Mouse (Mus musculus) MEL (cell line): Measurements from ENCODE around the gene Aym1. TPM values are rescaled to one million over a fixed set of nuclear protein-coding genes. Genes with fewer than 3 reads are reported as not detected.

Experiments
- DNase-seq: peaks from one replicate; pipeline ENCODE4 v3.0.0; 2011; ENCODE audit warnings: low read depth, low spot score
- H3K27ac ChIP-seq: 2 replicates; pipeline ENCODE4 v1.5.1; 2012; ENCODE audit warnings: low read depth, mild to moderate bottlenecking, control low read depth, low read length, moderate library complexity; ENCODE audit not compliant: control insufficient read depth
- H3K27me3 ChIP-seq, 2 experiments: fragments of 150-350 bp in 1 of 2; sonication (generic) in 1 of 2; 2 replicates each; pipeline ENCODE4 v1.6.1; 2012; ENCODE audit warnings: low read length in 2 of 2, mild to moderate bottlenecking in 2 of 2, improper control_type of control experiment in 1 of 2, moderate library complexity in 1 of 2; ENCODE audit not compliant: insufficient read depth in 2 of 2, control insufficient read depth in 1 of 2
- H3K36me3 ChIP-seq, 2 experiments: 2 replicates each; pipeline ENCODE4 v1.6.1; 2012 to 2014; ENCODE audit warnings: low read length in 2 of 2, improper control_type of control experiment in 1 of 2, inconsistent platforms in 1 of 2, mild to moderate bottlenecking in 1 of 2; ENCODE audit not compliant: insufficient read depth in 2 of 2, control insufficient read depth in 1 of 2
- H3K4me1 ChIP-seq, 2 experiments: fragments of 150-350 bp in 1 of 2; sonication (generic) in 1 of 2; 2 replicates each; pipeline ENCODE4 v1.6.1; 2012; ENCODE audit warnings: low read length in 2 of 2, improper control_type of control experiment in 1 of 2, mild to moderate bottlenecking in 1 of 2; ENCODE audit not compliant: insufficient read depth in 2 of 2, control insufficient read depth in 1 of 2
- H3K4me3 ChIP-seq, 2 experiments: fragments of 150-350 bp in 1 of 2; sonication (generic) in 1 of 2; 2 replicates each; pipeline ENCODE4 v1.5.1; 2012; ENCODE audit warnings: low read depth in 2 of 2, low read length in 2 of 2, mild to moderate bottlenecking in 2 of 2, moderate library complexity in 2 of 2, control low read depth in 1 of 2, improper control_type of control experiment in 1 of 2; ENCODE audit not compliant: control insufficient read depth in 1 of 2, insufficient read depth in 1 of 2
- H3K79me2 ChIP-seq: 2 replicates; pipeline ENCODE4 v1.6.1; 2012; ENCODE audit warnings: mild to moderate bottlenecking, low read length, moderate library complexity; ENCODE audit not compliant: control insufficient read depth, poor library complexity, insufficient read depth
- H3K9ac ChIP-seq: 2 replicates; pipeline ENCODE4 v1.6.1; 2012; ENCODE audit warnings: low read depth, mild to moderate bottlenecking, control low read depth, low read length, moderate library complexity; ENCODE audit not compliant: control insufficient read depth, poor library complexity, severe bottlenecking
- H3K9me3 ChIP-seq: fragments of 150-350 bp; sonication (generic); replicated peaks from 2 replicates; pipeline ENCODE4 v1.6.1; 2012; ENCODE audit warnings: mild to moderate bottlenecking, low read length, improper control_type of control experiment, moderate library complexity; ENCODE audit not compliant: insufficient read depth
- CTCF ChIP-seq, 3 experiments: IDR thresholded peaks in 2 of 3; conservative IDR thresholded peaks in 1 of 3; 2 replicates each; pipeline ENCODE4 v1.5.1; 2011 to 2012; ENCODE audit warnings: low read length in 3 of 3, low read depth in 2 of 3, mild to moderate bottlenecking in 2 of 3, improper control_type of control experiment in 1 of 3, inconsistent platforms in 1 of 3, mixed read lengths in 1 of 3, moderate library complexity in 1 of 3; ENCODE audit not compliant: control insufficient read depth in 1 of 3, insufficient read depth in 1 of 3, poor library complexity in 1 of 3, severe bottlenecking in 1 of 3
- GATA1 ChIP-seq: IDR thresholded peaks from 2 replicates; pipeline ENCODE4 v1.6.1; 2011; ENCODE audit warnings: low read depth, low read length, improper control_type of control experiment
- HCFC1 ChIP-seq: IDR thresholded peaks from 2 replicates; pipeline ENCODE4 v1.6.1; 2012; ENCODE audit warnings: low read depth, mild to moderate bottlenecking, inconsistent platforms, low read length, improper control_type of control experiment, moderate library complexity
- MAFK ChIP-seq: IDR thresholded peaks from 2 replicates; pipeline ENCODE4 v1.6.1; 2011; ENCODE audit warnings: low read depth, mild to moderate bottlenecking, low read length, improper control_type of control experiment, borderline replicate concordance
- MEF2A ChIP-seq: IDR thresholded peaks from 2 replicates; pipeline ENCODE4 v1.6.1; 2014; ENCODE audit warnings: low read depth, mild to moderate bottlenecking, inconsistent platforms, low read length, improper control_type of control experiment; ENCODE audit not compliant: poor library complexity, insufficient replicate concordance, severe bottlenecking; ENCODE audit errors: extremely low read depth
- MXI1 ChIP-seq: IDR thresholded peaks from 2 replicates; pipeline ENCODE4 v1.6.1; 2011; ENCODE audit warnings: mild to moderate bottlenecking, low read depth, low read length, improper control_type of control experiment
- MYB ChIP-seq: IDR thresholded peaks from 2 replicates; pipeline ENCODE4 v1.6.1; 2011; ENCODE audit warnings: mild to moderate bottlenecking, low read depth, low read length, improper control_type of control experiment
- MYC ChIP-seq: IDR thresholded peaks from 2 replicates; pipeline ENCODE4 v1.6.1; 2011; ENCODE audit warnings: low read depth, mild to moderate bottlenecking, low read length, improper control_type of control experiment, moderate library complexity
- NRF1 ChIP-seq: IDR thresholded peaks from 2 replicates; pipeline ENCODE4 v1.6.1; 2014; ENCODE audit warnings: low read depth, mild to moderate bottlenecking, inconsistent platforms, low read length, improper control_type of control experiment, moderate library complexity; ENCODE audit not compliant: poor library complexity, insufficient read depth, severe bottlenecking
- TAL1 ChIP-seq: IDR thresholded peaks from 2 replicates; pipeline ENCODE4 v1.6.1; 2012; ENCODE audit warnings: mild to moderate bottlenecking, inconsistent platforms, low read length, moderate library complexity, mixed read lengths
- polyA plus RNA-seq, 2 experiments: library from polyadenylated mRNA; stranded (reverse) in 1 of 2; unstranded in 1 of 2; fragments of >175 nt in 1 of 2; fragments of >200 nt in 1 of 2; gene quantifications; 2 replicates each; pipeline versions ENCODE4 v1.2.1 to v1.2.4; 2012; ENCODE audit warnings: low replicate concordance in 2 of 2, low read depth in 1 of 2; ENCODE audit not compliant: insufficient read length in 2 of 2, insufficient read depth in 1 of 2, missing spikeins in 1 of 2
- total RNA-seq: library from RNA; depleted of rRNA; stranded (reverse); fragments of 300-350 nt; gene quantifications from 2 replicates; pipeline ENCODE4 v1.2.3, GENCODE M21; 2012

The Aym1 gene
- total and polyA plus RNA-seq, 3 experiments, result not detected

DNA sequence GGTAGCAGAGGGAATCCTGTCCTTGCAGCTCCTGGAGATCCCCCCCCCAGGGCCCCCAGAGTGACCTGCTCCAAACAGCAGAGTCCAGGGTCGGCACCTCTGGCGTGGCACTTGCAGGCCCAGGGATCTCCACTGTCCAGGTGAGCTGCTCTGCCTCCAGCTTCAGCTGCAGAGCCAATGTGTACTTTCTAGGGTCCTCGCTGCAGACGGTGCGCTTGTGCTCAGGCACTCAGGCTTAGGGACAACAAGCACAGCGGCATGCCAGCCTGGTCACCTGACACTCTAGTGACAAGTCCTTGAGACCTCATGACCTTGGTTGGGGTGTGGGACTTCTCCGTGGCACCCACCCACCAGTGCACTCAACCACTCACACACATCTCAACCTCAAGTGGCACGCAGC is 27.6 kb upstream of the Aym1 start:
- TF ChIP-seq GATA1 (no peak), MYC (no peak), MEF2A (no peak)
- Histone ChIP-seq H3K27ac (no peak overlapping the region), H3K9ac (no peak overlapping the region), H3K27me3 (no peaks in the 10 kb centered on the region), H3K36me3 (no peaks in the 10 kb centered on the region), H3K4me1 (no peaks in the 10 kb centered on the region), H3K9me3 (no peaks in the 10 kb centered on the region), H3K4me3 (no peak overlapping the region), H3K79me2 (no peaks in the 10 kb centered on the region)
- no peak for DNase-seq

GRCm38 (mm10) chr5:113330202-113330601 is 26.9 kb upstream of the Aym1 start:
- no peak overlapping the region for H3K27ac ChIP-seq
- DNase-seq, result no peak
- H3K9me3 ChIP-seq, result no peaks in the 10 kb centered on the region
- H3K79me2 ChIP-seq, result no peaks in the 10 kb centered on the region
- H3K36me3 ChIP-seq, result no peaks in the 10 kb centered on the region
- no peaks in the 10 kb centered on the region for H3K4me1 ChIP-seq
- H3K4me3 ChIP-seq, result no peak overlapping the region
- H3K9ac ChIP-seq, result no peak overlapping the region
- TF ChIP-seq MYB (no peak), HCFC1 (no peak)
- H3K27me3 ChIP-seq, result no peaks in the 10 kb centered on the region

GRCm38 (mm10) chr5:113332239-113332638 is 24.9 kb upstream of the Aym1 start:
- no peaks in the 10 kb centered on the region for H3K4me1 ChIP-seq
- TF ChIP-seq CTCF (IDR thresholded peaks at IDR 0.05 in 2 of 3, conservative IDR thresholded peaks at IDR 0.05 in 1 of 3; ENCODE audit: control insufficient read depth in 1 of 3, insufficient read depth in 1 of 3, low read depth in 2 of 3, low read length in 3 of 3, poor library complexity in 1 of 3, severe bottlenecking in 1 of 3) (peak; percentile 16 to 33 (median 24); a peak in 4 of 6 replicates), MAFK (no peak)
- H3K9me3 ChIP-seq, result no peaks in the 10 kb centered on the region
- DNase-seq, result peak; percentile 3
- H3K9ac ChIP-seq, result no peak overlapping the region
- H3K27me3 ChIP-seq, result no peaks in the 10 kb centered on the region
- no peaks in the 10 kb centered on the region for H3K36me3 ChIP-seq
- H3K27ac ChIP-seq, result no peak overlapping the region
- H3K4me3 ChIP-seq, result no peak overlapping the region
- H3K79me2 ChIP-seq, result no peaks in the 10 kb centered on the region

DNA sequence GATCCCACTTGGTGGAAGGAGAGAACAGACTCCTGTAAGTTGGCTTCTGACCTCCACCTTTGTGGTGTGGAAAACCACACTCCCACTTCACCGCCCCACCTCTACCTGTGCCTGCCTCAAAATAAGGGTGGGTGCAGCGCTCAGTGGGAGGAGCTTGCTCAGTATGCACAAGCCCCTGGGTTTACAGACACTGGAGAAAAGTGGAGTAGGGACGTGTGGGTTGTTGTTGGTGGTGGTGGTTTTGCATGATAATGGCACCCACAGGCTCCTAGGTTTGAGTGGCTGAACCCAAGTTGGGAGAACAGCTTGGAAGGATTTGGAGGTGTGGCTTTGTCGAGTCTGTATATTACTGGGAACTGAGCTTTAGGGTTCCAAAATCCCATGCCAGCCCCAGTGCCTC is 24.2 kb upstream of the Aym1 start:
- no peaks in the 10 kb centered on the region for H3K27me3 ChIP-seq
- no peak overlapping the region for H3K9ac ChIP-seq
- no peaks in the 10 kb centered on the region for H3K79me2 ChIP-seq

More for the DNA sequence above, 24.2 kb upstream of the Aym1 start:
- TF ChIP-seq MAFK (no peak), NRF1 (no peak), TAL1 (no peak), MXI1 (no peak)
- H3K36me3 ChIP-seq, result no peaks in the 10 kb centered on the region
- no peaks in the 10 kb centered on the region for H3K4me1 ChIP-seq
- no peaks in the 10 kb centered on the region for H3K9me3 ChIP-seq
- no peak overlapping the region for H3K4me3 ChIP-seq
- no peak overlapping the region for H3K27ac ChIP-seq
- DNase-seq, result no peak
